Mouse (Mus musculus) kidney, adult 11 months (tissue): ENCODE data around the gene Iqcd.

Experiments used
- DNase-seq: peaks from one replicate; pipeline ENCODE4 v3.0.0; 2022

Iqcd gene

DNA sequence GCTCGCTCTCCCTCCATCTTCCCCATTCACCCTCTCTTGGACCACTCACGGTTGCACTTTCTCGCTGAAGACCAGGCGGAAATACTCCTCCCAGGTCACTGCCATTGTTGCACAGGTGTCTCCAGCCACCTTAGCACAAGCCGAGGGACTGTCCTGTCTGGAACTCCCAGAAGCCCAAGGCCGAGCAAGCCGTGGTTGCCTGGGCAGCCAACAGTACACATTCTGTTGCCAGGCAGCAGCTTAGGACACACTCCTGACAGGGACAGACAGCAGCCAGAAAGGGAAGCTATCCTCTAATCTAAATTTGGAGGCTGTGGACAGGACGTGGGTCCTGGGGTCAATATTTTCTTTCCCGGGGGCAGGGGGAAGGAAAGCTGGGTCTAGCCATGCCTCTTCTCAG is 45.3 kb downstream of the Iqcd start, which contains the start of gene Cfap73:
Cfap73 (minus strand) TSS at position 105 of the 400 bp plus-strand sequence.
- DNase-seq: no peak

GRCm38 (mm10) chr5:120634860-120635259 is 46.0 kb downstream of the Iqcd start:
- no peak for DNase-seq

DNA sequence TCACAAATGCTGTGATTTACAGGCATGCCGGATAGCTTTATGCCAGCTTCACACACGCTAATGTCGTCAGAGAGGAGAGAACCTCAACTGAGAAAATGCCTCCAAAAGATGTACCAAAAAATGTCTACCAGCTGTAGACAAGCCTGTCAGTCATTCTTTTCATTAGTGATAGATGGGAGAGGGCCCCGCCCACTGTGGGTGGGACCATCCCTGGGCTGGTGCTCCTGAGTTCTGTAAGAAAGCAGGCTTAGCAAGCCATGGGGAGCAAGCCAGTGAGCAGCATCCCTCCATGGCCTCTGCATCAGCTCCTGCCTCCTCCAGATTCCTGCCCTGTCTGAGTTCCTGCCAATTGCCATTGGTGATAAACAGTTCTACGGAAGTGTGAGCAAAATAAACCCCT is 46.8 kb downstream of the Iqcd start:
- DNase-seq: no peak

DNA sequence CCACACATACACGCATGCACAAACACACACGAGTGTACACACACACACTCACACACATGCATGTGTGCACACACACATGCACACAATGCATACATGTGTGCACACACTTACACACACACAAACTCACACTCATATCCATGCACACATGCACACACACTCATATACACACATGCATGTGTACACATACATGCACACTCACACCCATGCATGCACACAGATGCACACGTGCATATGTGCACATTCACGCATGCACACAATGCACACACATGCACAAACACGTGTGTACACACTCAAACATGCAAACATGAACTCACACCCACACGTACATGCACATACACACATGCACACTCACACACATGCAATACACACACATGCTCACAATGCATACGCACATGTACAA is 51.3 kb downstream of the Iqcd start:
- no peak for DNase-seq

DNA sequence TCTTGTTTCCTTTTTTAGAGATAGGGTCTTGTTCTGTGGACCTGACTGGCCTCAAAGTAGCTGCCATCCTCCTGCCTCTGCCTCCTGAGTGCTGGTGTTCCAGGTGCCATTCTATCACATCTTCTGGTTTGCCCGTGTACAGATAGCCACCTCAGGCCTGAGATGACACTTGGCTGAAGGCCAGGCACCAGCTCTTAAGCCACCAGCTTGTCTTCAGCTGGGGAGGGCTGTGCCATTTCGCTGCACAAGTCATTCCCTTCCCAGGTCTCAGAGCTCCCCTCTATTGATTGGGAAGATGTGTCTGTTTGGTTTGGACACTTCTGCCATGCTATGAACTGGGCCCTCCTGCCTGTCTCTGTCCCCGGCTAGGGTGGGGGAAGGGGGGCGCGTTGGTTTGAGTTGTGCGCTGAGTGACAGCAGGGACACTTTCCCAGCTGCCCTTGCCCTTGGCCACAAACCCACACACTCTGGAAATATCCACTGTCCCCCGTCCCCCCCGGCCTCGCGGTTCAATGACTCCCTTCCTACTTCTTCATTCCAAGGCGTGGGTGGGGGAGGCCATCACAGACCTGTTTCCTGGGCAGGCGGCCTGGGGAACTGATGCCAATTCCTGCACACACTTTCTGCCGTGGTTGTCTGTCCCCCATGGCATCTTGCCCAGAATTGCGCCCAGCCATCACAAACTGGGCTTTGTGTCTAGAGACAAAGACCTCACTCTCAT is 54.7 kb downstream of the Iqcd start:
- peak; percentile 43 for DNase-seq

GRCm38 (mm10) chr5:120644227-120644626 is 55.4 kb downstream of the Iqcd start:
- no peak for DNase-seq

DNA sequence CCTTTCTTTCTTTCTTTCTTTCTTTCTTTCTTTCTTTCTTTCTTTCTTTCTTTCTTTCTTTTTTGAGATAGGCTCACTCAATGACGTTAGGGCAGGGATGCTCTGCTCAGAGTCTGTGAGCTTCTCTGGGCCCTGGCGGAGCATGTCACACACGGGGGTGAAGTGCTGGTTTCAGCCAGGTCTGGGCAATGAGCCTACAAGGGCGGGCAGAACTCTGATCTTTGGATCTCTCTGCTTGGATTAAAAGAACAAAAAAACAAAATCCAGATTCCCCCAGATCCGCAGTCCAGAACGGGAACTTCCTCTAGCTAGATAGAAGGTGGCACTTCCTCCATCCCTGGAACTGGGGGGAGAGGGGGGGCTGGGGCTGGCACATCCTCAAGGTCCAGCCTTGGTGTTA is 57.0 kb downstream of the Iqcd start:
- DNase-seq: peak; percentile 71

DNA sequence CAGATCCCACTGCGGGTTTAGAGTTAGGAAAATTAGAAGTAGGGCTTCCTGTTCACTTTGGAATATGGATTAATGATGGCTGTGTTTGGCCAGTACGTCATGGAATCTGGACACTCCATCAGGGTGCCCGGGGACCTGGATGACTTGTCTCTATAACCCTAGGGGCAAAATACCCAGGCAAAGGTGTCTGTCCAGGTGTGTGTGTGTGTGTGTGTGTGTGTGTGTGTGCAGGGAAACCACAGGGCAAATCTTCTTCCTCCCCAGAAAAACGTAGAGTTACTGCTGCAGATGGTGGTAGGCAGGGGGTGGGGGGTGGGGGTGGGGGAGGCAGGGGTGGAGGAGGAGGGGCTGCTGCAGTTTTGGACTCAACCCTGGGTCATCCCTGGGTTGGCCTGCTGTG is 58.5 kb downstream of the Iqcd start:
- DNase-seq: no peak

DNA sequence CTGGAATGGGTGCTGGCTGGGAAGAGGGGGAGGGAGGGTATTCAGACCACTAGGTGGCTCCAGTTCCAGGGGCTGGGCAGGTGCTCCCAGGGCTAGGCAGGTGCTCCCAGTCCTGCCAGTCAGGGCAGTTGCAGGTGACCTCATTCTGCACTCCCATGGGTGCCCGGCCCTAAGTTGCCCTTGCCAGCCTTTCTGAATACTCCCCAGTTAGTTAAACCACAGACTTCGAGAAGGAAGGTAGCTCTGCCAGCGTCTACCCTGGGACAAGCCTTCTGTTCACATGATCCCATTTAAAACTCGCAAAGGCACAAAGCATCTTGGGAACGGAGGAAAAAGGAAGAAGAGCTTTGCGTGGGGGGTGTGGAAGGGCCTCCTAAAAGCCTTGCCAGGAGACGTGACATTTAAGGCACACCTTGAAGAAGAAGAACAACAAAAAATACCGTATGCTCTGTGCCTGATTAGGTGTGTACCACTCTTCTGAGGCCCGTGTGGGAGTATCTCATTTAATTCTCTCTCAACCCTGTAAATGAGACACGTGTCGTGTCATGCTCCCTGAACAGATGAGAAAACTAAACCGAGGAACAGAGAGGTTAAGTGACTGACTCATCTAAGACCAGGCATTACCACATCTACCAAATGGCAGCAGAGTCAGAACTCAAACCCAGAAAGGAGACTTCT is 59.1 kb downstream of the Iqcd start:
- DNase-seq: peak; percentile 46

DNA sequence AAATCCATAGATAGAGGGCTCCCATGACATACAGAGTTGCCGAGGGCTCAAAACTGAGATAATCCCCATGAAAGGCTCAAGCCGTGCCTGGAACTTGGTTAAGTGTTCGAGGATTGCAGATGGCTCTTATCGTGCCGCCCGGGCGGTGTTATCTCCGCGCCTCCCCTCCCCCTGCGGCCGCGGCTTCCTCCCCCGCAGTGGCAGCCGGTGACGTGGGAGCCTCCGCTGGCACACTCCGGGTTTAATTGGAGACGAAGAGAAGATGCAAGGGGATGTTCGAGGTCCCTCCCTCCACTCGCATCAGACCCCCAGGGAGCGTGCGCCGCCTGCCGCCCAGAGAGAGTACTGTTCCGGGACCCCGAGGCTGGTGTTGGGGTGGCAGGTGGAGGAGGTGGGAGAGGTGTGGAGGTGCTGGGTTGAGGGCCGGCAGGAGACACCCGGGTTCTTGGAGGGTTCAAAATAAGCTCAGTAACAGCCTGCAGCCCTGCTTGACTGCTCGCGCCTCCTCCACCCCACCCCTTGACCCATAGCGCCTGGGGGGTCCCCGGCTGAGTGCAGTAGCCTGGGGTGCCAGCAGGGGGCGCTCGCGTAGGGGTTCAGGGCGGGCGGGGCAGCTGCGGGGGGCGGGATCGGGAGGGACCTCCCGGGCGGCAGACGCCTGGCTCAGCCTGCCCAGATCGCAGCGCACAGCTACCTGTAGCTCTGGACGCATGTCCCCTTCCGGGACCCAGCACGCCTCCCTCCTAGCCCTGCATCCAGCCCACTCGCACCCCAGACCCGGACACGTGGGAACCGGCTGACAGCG is 60.0 kb downstream of the Iqcd start, which contains the start of gene Rasal1:
Rasal1 (plus strand) TSS at position 244 of the 805 bp plus-strand sequence.
- peak; percentile 28 for DNase-seq

GRCm38 (mm10) chr5:120649374-120649933 is 60.6 kb downstream of the Iqcd start:
- DNase-seq: no peak

DNA sequence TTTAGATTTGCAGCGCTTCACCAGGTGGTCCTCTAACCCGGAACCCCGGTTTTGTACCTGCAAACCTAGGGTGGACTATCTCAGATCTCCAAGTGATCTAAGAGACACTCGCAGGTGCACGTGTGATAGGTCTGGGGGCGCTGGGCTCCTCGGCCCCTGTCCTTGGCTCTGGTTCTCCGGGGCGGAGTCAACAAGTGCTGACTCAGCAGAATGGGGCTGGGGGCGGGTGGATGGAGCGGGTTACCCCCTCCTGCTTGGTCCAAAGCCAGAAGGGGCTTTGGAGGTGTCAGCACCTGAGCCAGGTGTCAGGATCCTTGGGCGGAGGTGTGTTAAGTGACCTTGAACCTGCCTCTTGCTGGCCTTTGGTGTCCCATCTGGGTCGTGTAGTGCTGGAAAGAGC is 61.1 kb downstream of the Iqcd start:
- DNase-seq: no peak

DNA sequence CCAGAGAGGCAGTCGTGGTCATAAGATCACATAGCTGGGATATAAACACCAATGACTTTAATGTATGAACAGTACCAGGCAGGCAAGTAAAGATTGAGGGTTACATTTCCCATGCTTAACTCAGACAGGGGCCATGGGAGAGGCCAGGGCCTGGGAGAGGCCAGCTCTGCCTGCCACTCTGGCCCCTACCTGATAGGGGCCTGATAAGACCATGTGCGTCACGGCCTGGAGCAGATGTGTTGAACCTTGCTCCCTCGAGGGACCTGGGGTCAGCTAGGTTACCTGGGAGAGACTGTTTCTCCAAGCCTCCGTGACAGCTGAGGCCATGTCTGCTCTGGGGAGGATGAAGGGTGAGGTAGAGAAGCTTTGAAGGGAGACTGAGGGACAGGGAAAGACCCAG is 62.4 kb downstream of the Iqcd start:
- no peak for DNase-seq

GRCm38 (mm10) chr5:120652915-120653701 is 64.3 kb downstream of the Iqcd start:
- DNase-seq: no peak

- DNase-seq: no peak
Measured at GRCm38 (mm10) chr5:120653873-120654272, 65.1 kb downstream of the Iqcd start.

GRCm38 (mm10) chr5:120656281-120656751 is 67.5 kb downstream of the Iqcd start:
- no peak for DNase-seq
